Mouse (Mus musculus): ENCODE measurements around the gene Hs3st2. TPM values are rescaled to one million over a fixed set of nuclear protein-coding genes. Genes with fewer than 3 reads are reported as not detected.

Gene Hs3st2
- not detected for polyA plus RNA-seq (2015; fragmentation: Illumina TruSeq; extraction: RNeasy Lipid Tissue Mini Kit (QIAGEN cat#74804); ENCODE audit: insufficient read depth, low read depth, low replicate concordance)

DNA sequence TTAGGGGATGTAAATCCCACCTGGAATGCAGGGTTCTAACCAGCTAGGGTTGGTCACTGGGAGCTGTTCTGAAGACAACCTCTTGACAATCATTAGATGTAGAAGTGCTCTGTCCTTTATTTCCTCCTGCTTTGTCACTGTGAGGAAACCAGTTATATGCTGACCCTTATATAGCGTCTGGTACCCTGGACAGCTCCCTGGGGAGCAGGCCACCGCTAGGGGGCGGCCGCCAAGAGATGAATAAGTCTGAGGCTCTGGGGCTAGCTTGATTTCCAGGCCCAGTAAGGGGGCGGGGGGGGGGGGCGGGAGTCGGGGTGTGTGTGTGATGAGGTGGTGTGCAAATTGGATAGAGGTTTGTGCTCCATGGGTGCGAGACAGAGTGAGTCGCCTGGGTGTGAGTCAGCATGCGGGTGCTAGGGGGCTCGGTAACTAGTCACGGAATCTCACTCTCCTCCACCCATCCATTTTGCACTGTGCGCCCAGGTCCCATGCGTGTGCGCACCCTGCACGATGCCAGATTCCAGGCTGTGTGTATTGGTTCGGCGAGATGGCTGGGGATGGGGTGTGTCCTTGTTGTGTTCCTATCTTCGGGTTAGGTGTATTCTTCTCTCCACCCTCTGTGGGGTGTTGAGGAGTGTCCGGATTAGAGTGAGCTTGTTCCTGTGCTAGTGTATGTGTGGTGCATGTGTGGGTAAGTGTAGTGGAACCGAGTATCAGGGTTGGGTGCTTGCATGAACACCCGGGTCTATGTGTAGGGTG is at the start of gene Hs3st2:
Hs3st2 (plus strand) TSS at position 635 of the 759 bp plus-strand sequence.

Measured in pancreas, adult 10 weeks (tissue).